11 mouse cellular contexts compared by ENCODE assay signal in the genomic region with DNA sequence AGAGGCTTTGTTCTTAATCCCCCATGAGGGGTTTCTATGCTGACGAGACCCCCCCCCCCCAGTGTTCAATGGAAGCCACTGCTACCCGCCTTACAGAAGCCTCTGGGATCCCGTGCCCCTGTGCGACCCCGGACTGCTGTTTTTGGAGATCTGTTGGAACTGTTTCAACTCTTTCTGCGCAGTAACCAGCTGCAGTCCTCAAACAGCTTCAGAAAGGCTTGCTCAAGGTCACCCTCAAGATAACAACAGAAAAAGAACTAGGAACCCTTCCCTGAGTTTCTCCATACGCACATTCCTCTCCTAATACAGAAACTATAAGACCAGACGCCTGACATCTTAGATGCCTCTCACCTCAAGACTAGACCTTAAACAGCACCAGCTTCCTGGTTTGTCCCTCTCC. TPM values are rescaled to one million over a fixed set of nuclear protein-coding genes. Genes with fewer than 3 reads are reported as not detected.
DNase-seq lines count a peak whose midpoint lies in the region; ATAC-seq and TF ChIP-seq lines count a peak whose summit lies in the region.
"Had no signal": no experiment of that assay in that cellular context is flagged by ENCODE, and none has a peak within 500 bp of the region (broad histone marks: within the 10 kb centered on the region; RNA-seq: fewer than 3 reads in every experiment).

No protein-coding gene starts in this region.

- intact Hi-C loops in left cerebral cortex, postnatal 25 days (cut with DNase I) = no loop called here

- no peaks in the 10 kb centered on the region for H3K36me3 ChIP-seq in kidney, postnatal 0 days (ENCODE audit: insufficient read depth, low read length)
- H3K36me3 ChIP-seq in heart, embryonic 10.5 days = no peaks in the 10 kb centered on the region
- H3K36me3 ChIP-seq in limb, embryonic 10.5 days = no peaks in the 10 kb centered on the region

- H3K4me2 ChIP-seq in kidney, postnatal 0 days (ENCODE audit: low read length) = 0 out of 2 replicates have a peak overlapping the region, but pooled peaks have one; percentile 30
- H3K4me2 ChIP-seq: liver, embryonic 11.5 days had no signal

- no peak overlapping the region for H3K4me3 ChIP-seq in kidney, postnatal 0 days (replicated peaks; ENCODE audit: low read depth, low read length)
- peak overlapping the region; percentile 36; the same call in 1 of the 2 replicates for H3K4me3 ChIP-seq in heart, embryonic 10.5 days
- no peak overlapping the region for H3K4me3 ChIP-seq in limb, embryonic 10.5 days

- H3K9me3 ChIP-seq in kidney, postnatal 0 days (replicated peaks; ENCODE audit: low read length) = no peaks in the 10 kb centered on the region
- no peaks in the 10 kb centered on the region for H3K9me3 ChIP-seq in heart, embryonic 10.5 days
- no peaks in the 10 kb centered on the region for H3K9me3 ChIP-seq in limb, embryonic 10.5 days (replicated peaks)

- DNase-seq in kidney, postnatal 0 days (ENCODE audit: low spot score) = peak; percentile 59
- no peak for DNase-seq in kidney, adult 11 months
- DNase-seq in ZHBTc4 (ENCODE audit: low read depth, low spot score) = peak; percentile 27
- DNase-seq in heart, embryonic 10.5 days (ENCODE audit: low spot score) = no peak
- no peak for DNase-seq in limb, embryonic 10.5 days (ENCODE audit: low spot score)
- no peak for DNase-seq in left cerebral cortex, postnatal 25 days (ENCODE audit: low spot score in 2 of 2)
- no peak for DNase-seq in spleen, postnatal 14 days (ENCODE audit: low spot score in 2 of 2)
- no peak for DNase-seq in frontal cortex, postnatal 14 days (ENCODE audit: low spot score in 2 of 2)
- DNase-seq: gastrocnemius, postnatal 25 days had no signal

- H3K4me1 ChIP-seq in kidney, postnatal 0 days (replicated peaks; ENCODE audit: insufficient read depth, low read length) = peaks cover 16% of the 10 kb centered on the region
- H3K4me1 ChIP-seq in heart, embryonic 10.5 days = peaks cover 61% of the 10 kb centered on the region
- H3K4me1 ChIP-seq in limb, embryonic 10.5 days = peaks cover 40% of the 10 kb centered on the region

- H3K9ac ChIP-seq in kidney, postnatal 0 days (ENCODE audit: low read depth, low read length) = no peak overlapping the region

- peaks cover 8% of the 10 kb centered on the region; the same call in 1 of the 2 replicates for H3K27me3 ChIP-seq in kidney, postnatal 0 days (ENCODE audit: insufficient read depth, low read length)
- peaks cover 33% of the 10 kb centered on the region for H3K27me3 ChIP-seq in heart, embryonic 10.5 days (ENCODE audit: insufficient read depth, poor library complexity, severe bottlenecking)
- H3K27me3 ChIP-seq in limb, embryonic 10.5 days (ENCODE audit: low read depth, poor library complexity, severe bottlenecking) = peaks cover 65% of the 10 kb centered on the region

- no peak overlapping the region for H3K27ac ChIP-seq in kidney, postnatal 0 days
- peak overlapping the region; percentile 89 for H3K27ac ChIP-seq in heart, embryonic 10.5 days
- peak overlapping the region; percentile 53; the same call in 1 of the 2 replicates for H3K27ac ChIP-seq in limb, embryonic 10.5 days

- WGBS in kidney, postnatal 0 days = 46% methylated on average over 8 of the region's 8 CpGs
- 17% methylated on average over 8 of the region's 8 CpGs for WGBS in heart, embryonic 10.5 days
- WGBS in limb, embryonic 10.5 days = 43% methylated on average over 8 of the region's 8 CpGs

- no peak for ATAC-seq in kidney, postnatal 0 days (replicated peaks; ENCODE audit: low FRiP score, low read depth)

- TF ChIP-seq CTCF in kidney, postnatal 0 days (IDR thresholded peaks at IDR 0.05; ENCODE audit: low read depth) = no peak

RNA-seq across cellular contexts. Expression of gene Pcp4l1, which starts 7.0 kb away (rescaled TPM):
- polyA plus RNA-seq in kidney, postnatal 0 days (2015; fragmentation: Nextera tagmentation; extraction: Ambion mirVana) = 8.9 and 9.9 TPM in 2 replicates
- 18.0 and 24.4 TPM in 2 replicates for polyA plus RNA-seq in heart, embryonic 10.5 days (2016; fragmentation: Nextera tagmentation; extraction: Ambion mirVana)
- 1.7 and 1.9 TPM in 2 replicates for polyA plus RNA-seq in limb, embryonic 10.5 days (2016; fragmentation: Nextera tagmentation; extraction: Ambion mirVana)
- 100 to 1,000 TPM in 1 of 2 experiments, 10 to 100 TPM in 1; 70.0 to 130 TPM for total RNA-seq in left cerebral cortex, postnatal 25 days (2021)

RNA-seq across cellular contexts. Expression of gene Nr1i3, which starts 24.7 kb away (rescaled TPM):
- polyA plus RNA-seq in kidney, postnatal 0 days (2015; fragmentation: Nextera tagmentation; extraction: Ambion mirVana) = 1.1 and 1.7 TPM in 2 replicates
- 0.14 and 0.28 TPM in 2 replicates for polyA plus RNA-seq in heart, embryonic 10.5 days (2016; fragmentation: Nextera tagmentation; extraction: Ambion mirVana)
- polyA plus RNA-seq in limb, embryonic 10.5 days (2016; fragmentation: Nextera tagmentation; extraction: Ambion mirVana) = 0.23 and 0.34 TPM in 2 replicates
- total RNA-seq in left cerebral cortex, postnatal 25 days (2021) = under 1 TPM in 1 of 2 experiments, not detected in 1; 0.21 TPM
- total RNA-seq: gastrocnemius, postnatal 25 days had no signal

RNA-seq across cellular contexts. Expression of gene Tomm40l, which starts 33.3 kb away (rescaled TPM):
- 32.3 and 32.4 TPM in 2 replicates for polyA plus RNA-seq in kidney, postnatal 0 days (2015; fragmentation: Nextera tagmentation; extraction: Ambion mirVana)
- 41.8 and 53.7 TPM in 2 replicates for polyA plus RNA-seq in heart, embryonic 10.5 days (2016; fragmentation: Nextera tagmentation; extraction: Ambion mirVana)
- polyA plus RNA-seq in limb, embryonic 10.5 days (2016; fragmentation: Nextera tagmentation; extraction: Ambion mirVana) = 32.2 and 32.5 TPM in 2 replicates
- total RNA-seq in left cerebral cortex, postnatal 25 days (2021) = 10 to 100 TPM; 71.8 to 89.6 TPM

RNA-seq across cellular contexts. Expression of gene Apoa2, which starts 35.8 kb away (rescaled TPM):
- polyA plus RNA-seq in kidney, postnatal 0 days (2015; fragmentation: Nextera tagmentation; extraction: Ambion mirVana) = 20.2 and 21.1 TPM in 2 replicates
- polyA plus RNA-seq in heart, embryonic 10.5 days (2016; fragmentation: Nextera tagmentation; extraction: Ambion mirVana) = 16.2 and 315 TPM in 2 replicates
- polyA plus RNA-seq in limb, embryonic 10.5 days (2016; fragmentation: Nextera tagmentation; extraction: Ambion mirVana) = 1.9 and 2.6 TPM in 2 replicates
- total RNA-seq in left cerebral cortex, postnatal 25 days (2021) = 1 to 10 TPM; 2.7 to 3.1 TPM
- total RNA-seq: gastrocnemius, postnatal 25 days had no signal

RNA-seq across cellular contexts. Expression of gene Mpz, which starts 38.5 kb away (rescaled TPM):
- 0.77 and 1.2 TPM in 2 replicates for polyA plus RNA-seq in kidney, postnatal 0 days (2015; fragmentation: Nextera tagmentation; extraction: Ambion mirVana)
- 0.06 and 0.14 TPM in 2 replicates for polyA plus RNA-seq in heart, embryonic 10.5 days (2016; fragmentation: Nextera tagmentation; extraction: Ambion mirVana)
- polyA plus RNA-seq in limb, embryonic 10.5 days (2016; fragmentation: Nextera tagmentation; extraction: Ambion mirVana) = 0.44 TPM in 1 of 2 replicates, not detected in the other
- not detected for total RNA-seq in left cerebral cortex, postnatal 25 days (2021)
- polyA plus RNA-seq: liver, embryonic 11.5 days; neural tube, embryonic 14.5 days had no signal

Comparison
In these comparisons a context has a peak if more than half of its experiments do, and no peak if none do; other contexts are left out.
1. DNase-seq: peak in kidney, postnatal 0 days (single experiment) and ZHBTc4 (single experiment); none in kidney, adult 11 months (single experiment), heart, embryonic 10.5 days (single experiment), limb, embryonic 10.5 days (single experiment), left cerebral cortex, postnatal 25 days (0 of 2), spleen, postnatal 14 days (0 of 2) and frontal cortex, postnatal 14 days (0 of 2).